Mouse (Mus musculus) left cerebral cortex, adult 2 months (tissue): ENCODE measurements around the gene Ank3. TPM values are rescaled to one million over a fixed set of nuclear protein-coding genes. Genes with fewer than 3 reads are reported as not detected.

Experiments used
- DNase-seq, 2 experiments: peaks; one replicate each; pipeline ENCODE4 v3.0.0; 2021 to 2022; ENCODE audit warnings: low spot score in 2 of 2, mixed read lengths in 1 of 2; ENCODE audit errors: extremely low spot score in 1 of 2
- H3K27ac ChIP-seq: fragments of 200-600 bp; 2 replicates; pipeline ENCODE4 v1.8.1; 2022
- H3K4me3 ChIP-seq: fragments of 200-600 bp; 2 replicates; pipeline ENCODE4 v1.8.1; 2022
- CTCF ChIP-seq: fragments of 200-600 bp; IDR thresholded peaks from 2 replicates; pipeline ENCODE4 v1.8.1; 2022; ENCODE audit warnings: antibody characterized with exemption, mild to moderate bottlenecking, moderate library complexity
- intact Hi-C: fragments of 180-260 bp; cut with DNase I; formaldehyde crosslinking; loops from one replicate; pipeline ENCODE4 v1.15.1; 2025
- total RNA-seq, 2 experiments: library from RNA; stranded (reverse); gene quantifications; 2 replicates each; pipeline ENCODE4 v1.2.3; 2021

Ank3 gene
- total RNA-seq, 2 experiments from 2014 or later, result 520 to 555 TPM

- no peak for DNase-seq
Observed at GRCm38 (mm10) chr10:69454480-69454879, 55.9 kb downstream of the Ank3 start.

GRCm38 (mm10) chr10:69464826-69465225 lies 66.3 kb downstream of the Ank3 start:
- TF ChIP-seq CTCF, result no peak
- DNase-seq, result no peak
- Histone ChIP-seq H3K27ac (peak overlapping the region; percentile 11; the same call in 1 of the 2 replicates), H3K4me3 (no peak overlapping the region)
- intact Hi-C loops, result no loop called here

More at GRCm38 (mm10) chr10:69454480-69454879, 55.9 kb downstream of the Ank3 start:
- TF ChIP-seq CTCF, result peak; percentile 24; the same call in 1 of the 2 replicates
- intact Hi-C loops, result loop anchor here (5.0 kb wide), 2 partner anchors 338 to 508 kb away; no protein-coding TSS in a partner anchor
- H3K4me3 ChIP-seq, result no peak overlapping the region
- H3K27ac ChIP-seq, result no peak overlapping the region

- DNase-seq, result peak; percentile 28 to 50
- TF ChIP-seq CTCF, result no peak
- H3K27ac ChIP-seq, result peak overlapping the region; percentile 84
- intact Hi-C loops, result no loop called here
- H3K4me3 ChIP-seq, result peak overlapping the region; percentile 32
Observed at GRCm38 (mm10) chr10:69465558-69466200, 67.1 kb downstream of the Ank3 start.

GRCm38 (mm10) chr10:69466201-69466585 lies 67.6 kb downstream of the Ank3 start:
- no peak for DNase-seq
- Histone ChIP-seq H3K4me3 (no peak overlapping the region), H3K27ac (peak overlapping the region; percentile 84)
- TF ChIP-seq CTCF, result no peak
- intact Hi-C loops, result no loop called here

- DNase-seq, result no peak
- intact Hi-C loops, result no loop called here
- Histone ChIP-seq H3K27ac (peak overlapping the region; percentile 84), H3K4me3 (no peak overlapping the region)
- no peak for TF ChIP-seq CTCF
Observed at GRCm38 (mm10) chr10:69466586-69466985, 68.0 kb downstream of the Ank3 start.

- TF ChIP-seq CTCF, result no peak
- no peak for DNase-seq
- intact Hi-C loops, result no loop called here
- H3K4me3 ChIP-seq, result no peak overlapping the region
- no peak overlapping the region for H3K27ac ChIP-seq
Observed at GRCm38 (mm10) chr10:69467182-69467581, 68.6 kb downstream of the Ank3 start.

GRCm38 (mm10) chr10:69471841-69472240 lies 73.3 kb downstream of the Ank3 start:
- H3K27ac ChIP-seq, result no peak overlapping the region
- H3K4me3 ChIP-seq, result no peak overlapping the region
- no peak for TF ChIP-seq CTCF
- DNase-seq, result no peak
- intact Hi-C loops, result no loop called here

GRCm38 (mm10) chr10:69476871-69477270 lies 78.3 kb downstream of the Ank3 start:
- no peak overlapping the region for H3K27ac ChIP-seq
- intact Hi-C loops, result no loop called here
- DNase-seq, result no peak
- no peak overlapping the region for H3K4me3 ChIP-seq
- no peak for TF ChIP-seq CTCF

- no peak for TF ChIP-seq CTCF
- Histone ChIP-seq H3K4me3 (no peak overlapping the region), H3K27ac (no peak overlapping the region)
- DNase-seq, result no peak
- intact Hi-C loops, result no loop called here
Observed at GRCm38 (mm10) chr10:69477656-69478055, 79.1 kb downstream of the Ank3 start.

- DNase-seq, result no peak
- H3K4me3 ChIP-seq, result no peak overlapping the region
- no peak overlapping the region for H3K27ac ChIP-seq
- TF ChIP-seq CTCF, result no peak
- intact Hi-C loops, result no loop called here
Observed at GRCm38 (mm10) chr10:69478831-69479230, 80.3 kb downstream of the Ank3 start.

- intact Hi-C loops, result no loop called here
- TF ChIP-seq CTCF, result no peak
- Histone ChIP-seq H3K27ac (no peak overlapping the region), H3K4me3 (no peak overlapping the region)
- DNase-seq, result no peak
Observed at GRCm38 (mm10) chr10:69485191-69485786, 86.7 kb downstream of the Ank3 start.

GRCm38 (mm10) chr10:69490182-69490581 lies 91.6 kb downstream of the Ank3 start:
- no peak overlapping the region for H3K27ac ChIP-seq
- intact Hi-C loops, result no loop called here
- no peak overlapping the region for H3K4me3 ChIP-seq
- DNase-seq, result no peak
- no peak for TF ChIP-seq CTCF

GRCm38 (mm10) chr10:69491975-69492374 lies 93.4 kb downstream of the Ank3 start:
- intact Hi-C loops, result no loop called here
- no peak overlapping the region for H3K27ac ChIP-seq
- no peak for TF ChIP-seq CTCF

More at GRCm38 (mm10) chr10:69491975-69492374, 93.4 kb downstream of the Ank3 start:
- H3K4me3 ChIP-seq, result no peak overlapping the region
- DNase-seq, result no peak
